Mouse (Mus musculus): ENCODE results near the gene Fxyd1.
A peak's percentile ranks its signal among the peaks of the same experiment; 100 is the strongest.

Gene Fxyd1

GRCm38 (mm10) chr7:31057071-31057470 lies at the start of gene Fxyd1:
Gene Fxyd1 (minus strand): TSS chr7:31057199.
- DNase-seq (ENCODE audit: low spot score): no peak

GRCm38 (mm10) chr7:31106166-31106565 lies 49.2 kb upstream of the Fxyd1 start:
- DNase-seq (ENCODE audit: low spot score): no peak

DNA sequence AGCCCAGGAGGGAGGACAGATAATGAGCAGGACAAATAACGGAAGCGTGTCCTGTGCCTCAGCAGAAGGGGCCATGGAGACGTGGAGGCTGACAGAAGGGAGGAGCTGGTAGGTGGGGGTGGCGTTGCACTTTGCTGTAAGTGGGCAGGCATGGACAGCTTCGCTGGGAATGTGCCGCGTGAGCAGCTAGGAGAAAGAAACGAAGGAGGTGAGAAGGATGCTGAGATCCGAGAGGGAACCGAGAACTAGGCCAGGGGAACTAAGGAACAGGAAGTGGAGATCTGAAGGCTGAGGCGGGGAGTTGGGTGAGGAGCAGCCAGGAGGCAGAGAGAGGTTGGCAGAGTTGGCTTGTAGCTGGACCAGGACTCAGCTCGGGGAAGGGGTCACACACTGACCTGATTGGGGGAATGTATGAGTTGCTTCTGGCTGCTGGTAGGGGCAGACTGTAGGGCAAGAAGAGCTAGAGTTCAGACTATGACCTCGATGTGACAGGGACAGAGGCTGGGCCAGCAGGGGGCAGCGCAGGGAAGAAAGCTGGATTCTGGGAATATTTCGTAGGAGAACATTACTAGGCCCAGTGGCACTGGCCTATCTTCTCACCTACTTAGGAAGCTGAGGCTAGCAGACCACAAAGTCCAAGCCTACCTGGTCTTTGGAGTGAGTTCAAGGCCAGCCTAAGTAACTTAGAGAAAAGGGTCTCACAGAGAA lies 48.2 kb upstream of the Fxyd1 start:
- DNase-seq (ENCODE audit: low spot score): no peak

- DNase-seq (ENCODE audit: low spot score): no peak
Measured at GRCm38 (mm10) chr7:31100786-31101185, 43.8 kb upstream of the Fxyd1 start.

DNA sequence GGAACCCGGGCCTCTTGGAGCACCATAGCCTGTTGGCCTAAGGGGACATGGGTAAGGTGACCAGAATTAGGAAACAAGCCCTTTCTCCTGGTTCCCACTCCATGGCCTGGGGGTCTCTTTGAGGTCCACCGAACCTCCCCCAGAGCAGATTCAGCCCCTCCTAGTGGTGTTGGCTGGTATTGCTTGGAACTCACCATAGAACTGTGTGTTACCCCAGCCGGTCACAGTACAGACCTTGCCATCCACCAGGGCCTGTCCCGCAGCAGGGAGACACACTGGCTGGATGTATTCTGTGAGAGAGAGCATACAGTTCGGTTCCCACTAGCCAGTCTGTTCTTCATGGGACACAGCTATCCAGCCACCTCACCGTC lies 42.6 kb upstream of the Fxyd1 start:
- DNase-seq (ENCODE audit: low spot score): no peak

DNA sequence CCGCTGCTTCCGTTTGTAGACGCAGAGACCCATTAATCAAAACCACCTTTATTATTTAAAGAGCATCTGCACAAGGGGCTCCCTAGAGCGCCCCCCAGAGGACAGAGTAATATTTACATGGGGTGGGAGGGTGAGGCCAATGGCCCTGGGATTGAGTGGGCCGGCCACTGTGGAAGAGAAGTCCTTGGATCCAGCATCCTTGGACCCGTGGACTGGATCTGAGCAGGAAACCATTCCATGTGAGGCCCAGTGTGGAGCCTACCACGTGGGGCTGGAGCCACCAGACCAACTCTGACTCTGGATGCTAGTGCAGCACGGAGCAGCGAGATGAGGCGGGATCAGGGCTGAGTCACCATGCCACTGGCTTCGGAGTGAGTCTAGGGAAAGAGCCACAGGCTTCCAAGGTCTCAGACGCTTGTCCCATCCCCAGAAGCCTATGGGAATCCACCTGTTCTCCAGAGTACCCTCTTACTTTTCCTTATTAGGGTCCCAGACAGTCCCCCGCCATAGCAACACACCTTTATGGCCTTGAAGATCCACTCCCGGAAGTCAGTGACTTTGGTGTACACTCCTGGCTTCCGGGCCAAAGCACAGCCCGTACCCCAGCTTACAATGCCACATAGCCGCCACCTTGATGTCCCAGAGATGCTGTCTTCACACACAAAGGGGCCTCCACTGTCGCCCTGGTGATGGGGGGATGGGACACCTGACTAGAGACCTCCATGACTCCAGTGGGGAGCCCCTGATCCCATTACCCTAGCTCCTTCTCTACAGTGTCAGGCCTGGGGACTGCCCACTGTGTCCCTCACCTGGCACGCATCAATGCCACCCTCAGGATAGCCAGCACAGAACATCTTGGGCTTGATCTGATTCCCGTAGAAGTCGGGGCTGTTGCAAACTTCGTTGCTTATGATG lies 42.0 kb upstream of the Fxyd1 start:
- no peak for DNase-seq (ENCODE audit: low spot score)

- peak; percentile 81 for DNase-seq (ENCODE audit: low spot score)
Measured at GRCm38 (mm10) chr7:31097583-31098248, 40.7 kb upstream of the Fxyd1 start.

DNA sequence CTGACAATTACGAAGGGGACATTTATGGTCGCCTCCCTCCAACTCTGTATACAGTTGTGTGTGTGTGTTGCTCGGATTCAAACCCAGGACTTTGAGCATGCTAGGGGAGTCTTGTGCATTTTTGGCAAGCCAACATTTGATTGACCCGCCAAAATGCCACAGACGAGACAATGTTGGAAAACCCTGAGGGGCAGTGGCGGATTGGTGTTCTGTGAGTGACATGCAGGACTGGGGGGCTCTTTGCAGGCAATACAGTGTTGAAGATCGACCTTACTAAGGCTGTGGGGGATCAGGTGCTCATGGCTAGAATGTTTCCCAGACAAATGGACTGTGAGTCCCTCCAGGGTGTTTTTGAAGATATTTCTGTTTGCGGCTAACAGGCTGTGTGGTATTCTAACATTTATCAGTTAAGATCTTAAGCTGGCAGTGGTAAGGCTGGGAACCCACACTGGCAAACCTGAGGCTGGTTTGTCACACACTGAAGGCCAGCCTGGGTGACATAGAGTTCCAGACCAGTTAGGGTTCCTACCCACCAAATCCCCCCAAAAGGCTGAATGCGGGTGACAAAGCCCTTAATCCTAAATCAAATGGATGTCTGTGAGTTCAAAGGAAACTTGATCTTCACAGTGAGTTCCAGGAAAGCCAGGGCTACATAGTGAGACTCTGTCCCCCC lies 40.0 kb upstream of the Fxyd1 start:
- no peak for DNase-seq (ENCODE audit: low spot score)

DNA sequence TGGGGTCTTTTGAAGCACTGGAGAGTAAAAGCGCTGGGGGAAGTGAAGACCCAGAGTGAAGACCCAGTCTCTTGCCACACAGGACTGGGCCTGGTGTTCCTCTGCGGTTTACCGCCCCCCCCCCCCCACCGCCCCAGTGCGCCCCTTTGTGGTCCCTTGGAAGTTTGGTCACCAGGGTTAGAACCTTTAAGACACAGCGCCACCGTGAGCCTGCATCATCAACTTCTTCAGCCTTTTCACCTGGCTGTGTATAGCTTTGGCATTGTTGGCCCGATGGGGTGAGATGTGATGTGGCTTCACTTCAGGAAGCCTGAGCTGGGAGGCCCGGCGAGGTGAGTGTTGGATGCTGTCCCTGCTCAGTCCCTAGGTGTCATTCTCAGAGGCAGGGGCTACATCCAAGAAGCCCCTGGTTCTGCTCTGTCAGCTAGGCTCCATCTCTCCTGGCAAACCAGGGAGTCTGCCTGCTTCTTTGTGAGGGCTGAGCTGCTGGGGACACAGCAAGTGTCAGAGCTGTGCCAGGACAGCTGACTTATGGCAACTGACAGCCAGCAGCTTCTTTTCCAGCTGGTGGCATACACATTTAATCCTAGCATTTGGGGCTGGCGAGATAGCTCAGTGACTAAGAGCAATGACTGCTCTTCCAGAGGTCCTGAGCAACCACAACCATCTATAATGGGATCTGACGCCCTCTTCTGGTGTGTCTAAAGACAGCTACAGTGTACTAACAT lies 37.9 kb upstream of the Fxyd1 start:
- DNase-seq (ENCODE audit: low spot score): no peak

- no peak for DNase-seq (ENCODE audit: low spot score)
Measured at GRCm38 (mm10) chr7:31089721-31090120, 32.7 kb upstream of the Fxyd1 start.

DNA sequence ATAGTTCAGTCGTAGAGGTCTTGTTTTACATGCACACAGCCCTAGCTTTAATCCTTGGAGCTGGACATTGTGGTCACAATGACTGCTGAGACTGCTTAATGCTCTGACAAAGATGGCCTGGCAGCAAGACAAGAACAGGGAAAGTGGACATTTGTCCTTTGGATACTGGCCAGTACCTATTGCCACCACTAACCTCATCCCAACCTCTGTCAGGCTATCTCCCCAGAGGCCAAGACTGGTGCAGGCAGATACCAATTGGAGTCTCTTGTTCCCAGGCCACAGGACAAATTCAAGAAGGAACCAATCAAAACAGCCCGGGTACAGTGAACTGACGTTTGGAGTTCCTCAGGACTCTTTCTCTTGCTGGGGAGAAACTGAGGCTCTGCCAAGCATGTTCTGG lies 31.2 kb upstream of the Fxyd1 start:
- no peak for DNase-seq (ENCODE audit: low spot score)

GRCm38 (mm10) chr7:31087262-31087661 lies 30.3 kb upstream of the Fxyd1 start:
- DNase-seq (ENCODE audit: low spot score): no peak

DNA sequence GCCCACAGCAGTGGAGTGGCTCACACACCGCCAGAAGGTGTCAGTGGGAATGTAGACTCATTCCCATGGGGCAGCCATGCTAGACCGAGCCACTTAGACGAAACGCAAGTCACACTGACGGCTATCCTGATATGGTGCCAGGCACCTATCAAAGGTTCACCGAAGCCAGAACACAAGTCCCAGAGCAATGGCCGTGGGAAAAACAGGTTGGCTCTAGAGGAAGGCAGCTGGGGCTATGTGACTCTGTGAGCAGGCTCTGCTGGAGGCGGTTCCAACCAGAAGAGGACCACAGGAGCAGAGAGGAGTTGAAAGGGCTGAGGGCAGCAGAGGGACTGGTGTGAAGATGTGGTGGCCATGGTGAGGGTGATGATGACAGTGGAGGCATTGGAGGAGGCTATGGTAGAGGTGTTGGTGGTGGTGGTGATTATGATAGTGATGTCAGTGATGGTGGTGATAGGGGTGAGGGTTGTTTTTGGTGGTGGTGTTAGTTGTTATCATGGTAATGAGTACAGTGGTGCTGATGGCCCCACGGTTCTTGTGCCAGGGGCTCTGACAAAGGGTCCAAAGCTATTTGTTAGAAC lies 29.3 kb upstream of the Fxyd1 start:
- no peak for DNase-seq (ENCODE audit: low spot score)

- DNase-seq (ENCODE audit: low spot score): no peak
Measured at GRCm38 (mm10) chr7:31085171-31085570, 28.2 kb upstream of the Fxyd1 start.

GRCm38 (mm10) chr7:31084140-31084539 lies 27.1 kb upstream of the Fxyd1 start:
- DNase-seq (ENCODE audit: low spot score): no peak

DNA sequence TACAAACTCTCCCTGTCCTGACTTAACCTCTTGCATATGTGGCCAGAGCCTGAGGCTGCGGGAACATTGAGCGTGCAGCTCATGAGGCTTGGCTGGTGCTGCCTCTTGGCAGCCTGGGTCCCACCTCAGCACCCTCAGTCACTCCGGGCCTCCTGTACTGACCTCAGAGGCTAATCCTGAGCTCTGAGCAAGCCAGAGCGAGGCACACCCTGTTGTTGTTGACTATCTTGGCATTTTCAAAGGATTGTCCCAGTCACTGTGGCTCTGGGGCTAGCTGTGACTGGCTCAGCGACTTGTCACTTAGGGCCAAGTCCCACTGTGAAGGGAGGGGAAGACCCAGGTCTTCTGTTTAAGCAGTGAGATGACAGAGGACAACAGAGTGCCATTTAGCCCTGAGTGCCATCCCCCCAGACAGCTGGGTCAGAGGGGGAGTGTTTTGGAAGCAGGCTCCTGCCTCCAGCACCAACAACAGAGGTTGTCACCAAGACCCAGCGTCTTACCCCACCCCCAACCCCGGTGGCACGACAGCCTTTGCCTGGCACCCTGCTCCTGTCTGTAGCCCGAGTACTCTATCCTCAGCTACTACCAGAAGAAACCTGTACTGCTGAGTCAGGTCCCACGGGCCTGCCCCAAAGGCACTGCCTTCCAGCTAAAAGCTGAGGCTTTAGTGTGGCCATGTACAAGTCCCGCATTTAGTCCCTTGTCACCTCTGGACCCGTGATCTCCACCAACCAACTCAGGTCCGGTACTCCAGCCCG lies 26.0 kb upstream of the Fxyd1 start:
- DNase-seq (ENCODE audit: low spot score): no peak

DNA sequence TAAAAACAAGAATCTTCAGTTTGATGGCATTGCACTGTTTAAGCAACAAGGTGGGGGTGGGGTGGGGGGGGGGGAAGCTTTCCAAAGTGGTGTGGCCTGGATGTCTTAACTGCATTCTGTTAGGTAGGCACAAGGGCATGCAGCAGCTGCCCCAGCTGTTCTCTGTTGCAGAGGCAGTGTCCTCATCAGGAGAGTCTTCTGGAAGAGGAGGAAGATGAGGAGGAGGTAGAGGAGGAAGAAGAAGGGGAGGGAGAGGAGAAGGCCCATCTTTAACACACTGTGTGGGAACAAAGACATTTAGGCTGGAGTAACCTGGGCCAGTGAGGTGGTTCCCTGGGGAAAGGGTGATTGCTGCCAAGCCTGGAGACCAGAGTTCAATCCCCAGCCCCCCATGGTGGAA lies 25.1 kb upstream of the Fxyd1 start:
- no peak for DNase-seq (ENCODE audit: low spot score)

GRCm38 (mm10) chr7:31081106-31081505 lies 24.1 kb upstream of the Fxyd1 start:
- no peak for DNase-seq (ENCODE audit: low spot score)

- no peak for DNase-seq (ENCODE audit: low spot score)
Measured at GRCm38 (mm10) chr7:31080611-31081010, 23.6 kb upstream of the Fxyd1 start.

GRCm38 (mm10) chr7:31079670-31080069 lies 22.7 kb upstream of the Fxyd1 start:
- DNase-seq (ENCODE audit: low spot score): no peak
